Mouse (Mus musculus): ENCODE data around the gene Olfr524. TPM values are rescaled to one million over a fixed set of nuclear protein-coding genes. Genes with fewer than 3 reads are reported as not detected.

The Olfr524 gene
- polyA plus RNA-seq, 1 experiment from 2014 or later: not detected

DNA sequence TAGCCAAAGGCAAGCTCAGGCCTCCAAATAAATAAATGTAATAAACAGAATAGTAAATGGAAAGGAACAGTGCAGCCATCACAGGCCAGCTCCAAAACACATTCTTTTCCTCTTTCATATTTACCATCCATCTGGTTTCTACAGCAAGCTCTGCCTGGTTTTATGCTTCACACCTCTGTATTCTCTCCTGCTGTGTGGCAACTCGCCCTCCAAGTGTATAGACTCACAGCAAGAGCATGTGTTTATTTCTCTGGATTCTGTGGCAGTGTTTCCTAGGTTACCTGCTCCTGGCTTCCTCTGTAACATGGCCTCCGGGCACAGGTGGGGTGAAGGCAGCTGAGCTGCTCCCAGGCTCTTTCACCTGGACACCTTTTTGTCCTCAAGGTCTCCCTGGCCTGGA lies 13.3 kb downstream of the Olfr524 start:
- Histone ChIP-seq H3K4me3 (replicated peaks; ENCODE audit: low read depth, low read length) (no peak overlapping the region), H3K4me1 (ENCODE audit: control insufficient read depth, insufficient read depth, low read length) (no peaks in the 10 kb centered on the region), H3K9ac (replicated peaks; ENCODE audit: low read length) (no peak overlapping the region), H3K36me3 (ENCODE audit: control insufficient read depth, insufficient read depth, low read length) (no peaks in the 10 kb centered on the region), H3K27ac (replicated peaks; ENCODE audit: low read depth, low read length) (no peak overlapping the region), H3K4me2 (ENCODE audit: low read length) (no peak overlapping the region), H3K9me3 (ENCODE audit: control insufficient read depth, low read length) (no peaks in the 10 kb centered on the region), H3K27me3 (ENCODE audit: control insufficient read depth, insufficient read depth, low read length) (no peaks in the 10 kb centered on the region)
- WGBS: 54% methylated on average over 2 of the region's 2 CpGs
- DNase-seq (no peak), ATAC-seq (ENCODE audit: low FRiP score, low TSS enrichment) (no peak)

DNA sequence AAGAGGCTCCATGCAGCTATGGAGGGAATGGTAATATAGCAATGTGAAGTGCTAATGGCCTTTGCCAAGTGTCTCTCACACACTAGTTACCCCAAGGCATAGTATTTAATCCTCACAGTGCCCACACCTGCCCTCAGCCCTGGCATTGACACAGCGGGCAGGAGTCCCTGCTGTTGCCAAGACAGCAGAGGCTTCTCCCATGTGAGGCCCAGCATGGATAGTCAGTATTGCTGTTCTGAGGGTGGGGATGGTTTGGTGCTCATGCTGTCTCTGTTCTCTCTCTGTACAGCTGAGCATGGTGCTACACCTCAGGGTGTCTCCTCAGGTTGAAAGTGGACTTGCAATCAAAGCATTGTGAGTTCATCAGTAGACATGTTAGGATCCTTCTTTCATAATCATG lies 15.3 kb downstream of the Olfr524 start:
- DNase-seq: no peak
- 90% methylated on average over 1 of the region's 1 CpGs for WGBS
- H3K27ac ChIP-seq (replicated peaks; ENCODE audit: low read depth, low read length): no peak overlapping the region
- no peak overlapping the region for H3K9ac ChIP-seq (replicated peaks; ENCODE audit: low read length)
- H3K4me1 ChIP-seq (ENCODE audit: control insufficient read depth, insufficient read depth, low read length): no peaks in the 10 kb centered on the region
- ATAC-seq (ENCODE audit: low FRiP score, low TSS enrichment): no peak
- H3K4me2 ChIP-seq (ENCODE audit: low read length): no peak overlapping the region
- no peak overlapping the region for H3K4me3 ChIP-seq (replicated peaks; ENCODE audit: low read depth, low read length)
- no peaks in the 10 kb centered on the region for H3K9me3 ChIP-seq (ENCODE audit: control insufficient read depth, low read length)
- H3K36me3 ChIP-seq (ENCODE audit: control insufficient read depth, insufficient read depth, low read length): no peaks in the 10 kb centered on the region
- no peaks in the 10 kb centered on the region for H3K27me3 ChIP-seq (ENCODE audit: control insufficient read depth, insufficient read depth, low read length)

DNA sequence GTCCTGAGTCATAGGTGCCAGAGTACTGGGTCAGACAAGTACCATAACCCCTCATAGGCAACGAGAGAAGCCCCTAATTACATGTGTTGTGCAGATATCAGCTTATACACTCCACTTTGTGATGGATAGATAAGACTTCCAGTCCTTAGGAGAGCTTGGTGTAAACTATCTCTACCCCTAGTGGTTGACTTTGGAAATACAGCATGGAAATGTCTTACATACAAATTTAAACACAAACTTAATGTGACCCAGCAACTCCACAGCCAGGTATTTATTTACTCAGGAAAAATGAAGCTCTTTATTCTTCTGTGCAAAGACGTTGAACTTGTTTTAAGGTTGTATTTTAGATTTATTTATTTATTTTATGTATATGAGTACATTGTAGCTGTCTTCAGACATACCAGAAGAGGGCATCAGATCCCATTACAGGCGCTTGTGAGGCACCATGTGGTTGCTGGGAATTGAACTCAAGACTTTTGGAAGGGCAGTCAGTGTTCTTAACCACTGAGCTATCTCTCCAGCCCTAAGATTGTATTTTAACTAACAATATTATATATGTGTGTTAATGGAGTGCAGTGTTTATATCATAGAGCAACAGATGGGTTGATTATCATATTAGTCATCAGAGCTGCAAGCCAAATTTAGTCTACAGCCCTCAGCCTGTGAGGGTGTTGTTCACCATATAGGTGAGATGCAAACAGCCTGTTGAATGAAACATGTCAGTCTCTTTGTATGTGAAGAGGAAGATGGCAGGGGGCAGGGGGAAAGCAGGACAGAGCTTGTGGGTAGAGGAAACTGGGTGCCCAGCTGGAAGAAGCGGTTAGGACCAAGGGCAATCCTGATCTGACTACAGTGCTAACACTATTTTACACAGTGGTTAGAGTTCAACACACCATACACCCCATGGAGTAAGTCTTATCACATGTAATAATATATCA lies 17.1 kb downstream of the Olfr524 start:
- WGBS: 68% methylated on average over 4 of the region's 4 CpGs
- ATAC-seq (ENCODE audit: low FRiP score, low TSS enrichment): no peak
- H3K4me1 ChIP-seq (ENCODE audit: control insufficient read depth, insufficient read depth, low read length): no peaks in the 10 kb centered on the region

DNA sequence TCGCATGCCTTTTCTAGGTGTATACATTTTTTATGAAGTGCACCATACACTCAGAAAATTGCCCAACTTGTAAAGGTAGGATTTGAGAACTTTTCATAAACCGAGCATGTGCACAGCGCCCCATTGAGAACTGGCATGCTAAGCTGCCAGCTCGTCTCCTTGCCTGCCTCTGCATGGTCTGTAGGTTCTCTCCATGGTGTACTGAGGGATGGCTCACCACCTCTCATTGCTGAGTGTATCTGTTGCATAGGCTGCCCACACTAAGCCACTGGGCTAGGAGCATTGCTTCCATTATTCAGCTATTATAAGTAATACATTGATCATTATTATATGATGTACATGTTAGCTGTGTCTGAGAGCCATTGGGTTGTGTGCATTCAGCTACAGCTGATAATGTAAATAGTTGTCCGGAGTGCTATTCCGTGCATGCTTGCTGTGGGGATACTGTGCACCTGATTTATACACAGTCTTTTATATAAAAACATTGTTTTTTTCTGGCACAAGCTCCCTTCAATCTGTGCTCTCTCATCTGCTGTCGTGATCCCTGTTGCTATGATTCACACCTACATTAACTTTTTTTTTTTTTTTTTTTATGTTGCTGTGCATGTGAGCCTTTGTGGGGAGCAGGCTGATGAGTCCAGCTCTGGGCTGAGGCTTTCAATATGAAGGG lies 17.9 kb downstream of the Olfr524 start:
- Histone ChIP-seq H3K4me1 (ENCODE audit: control insufficient read depth, insufficient read depth, low read length) (no peaks in the 10 kb centered on the region), H3K4me3 (replicated peaks; ENCODE audit: low read depth, low read length) (no peak overlapping the region), H3K9ac (replicated peaks; ENCODE audit: low read length) (no peak overlapping the region), H3K27ac (replicated peaks; ENCODE audit: low read depth, low read length) (no peak overlapping the region), H3K4me2 (ENCODE audit: low read length) (no peak overlapping the region), H3K9me3 (ENCODE audit: control insufficient read depth, low read length) (no peaks in the 10 kb centered on the region), H3K27me3 (ENCODE audit: control insufficient read depth, insufficient read depth, low read length) (no peaks in the 10 kb centered on the region), H3K36me3 (ENCODE audit: control insufficient read depth, insufficient read depth, low read length) (no peaks in the 10 kb centered on the region)
- 76% methylated on average over 7 of the region's 7 CpGs for WGBS
- no peak for ATAC-seq (ENCODE audit: low FRiP score, low TSS enrichment)
- no peak for DNase-seq

More for the DNA sequence above, 17.1 kb downstream of the Olfr524 start:
- no peaks in the 10 kb centered on the region for H3K9me3 ChIP-seq (ENCODE audit: control insufficient read depth, low read length)
- no peaks in the 10 kb centered on the region for H3K27me3 ChIP-seq (ENCODE audit: control insufficient read depth, insufficient read depth, low read length)
- no peak overlapping the region for H3K4me3 ChIP-seq (replicated peaks; ENCODE audit: low read depth, low read length)
- no peak overlapping the region for H3K27ac ChIP-seq (replicated peaks; ENCODE audit: low read depth, low read length)
- H3K4me2 ChIP-seq (ENCODE audit: low read length): no peak overlapping the region
- H3K36me3 ChIP-seq (ENCODE audit: control insufficient read depth, insufficient read depth, low read length): no peaks in the 10 kb centered on the region
- H3K9ac ChIP-seq (replicated peaks; ENCODE audit: low read length): no peak overlapping the region
- peak; percentile 75 for DNase-seq

DNA sequence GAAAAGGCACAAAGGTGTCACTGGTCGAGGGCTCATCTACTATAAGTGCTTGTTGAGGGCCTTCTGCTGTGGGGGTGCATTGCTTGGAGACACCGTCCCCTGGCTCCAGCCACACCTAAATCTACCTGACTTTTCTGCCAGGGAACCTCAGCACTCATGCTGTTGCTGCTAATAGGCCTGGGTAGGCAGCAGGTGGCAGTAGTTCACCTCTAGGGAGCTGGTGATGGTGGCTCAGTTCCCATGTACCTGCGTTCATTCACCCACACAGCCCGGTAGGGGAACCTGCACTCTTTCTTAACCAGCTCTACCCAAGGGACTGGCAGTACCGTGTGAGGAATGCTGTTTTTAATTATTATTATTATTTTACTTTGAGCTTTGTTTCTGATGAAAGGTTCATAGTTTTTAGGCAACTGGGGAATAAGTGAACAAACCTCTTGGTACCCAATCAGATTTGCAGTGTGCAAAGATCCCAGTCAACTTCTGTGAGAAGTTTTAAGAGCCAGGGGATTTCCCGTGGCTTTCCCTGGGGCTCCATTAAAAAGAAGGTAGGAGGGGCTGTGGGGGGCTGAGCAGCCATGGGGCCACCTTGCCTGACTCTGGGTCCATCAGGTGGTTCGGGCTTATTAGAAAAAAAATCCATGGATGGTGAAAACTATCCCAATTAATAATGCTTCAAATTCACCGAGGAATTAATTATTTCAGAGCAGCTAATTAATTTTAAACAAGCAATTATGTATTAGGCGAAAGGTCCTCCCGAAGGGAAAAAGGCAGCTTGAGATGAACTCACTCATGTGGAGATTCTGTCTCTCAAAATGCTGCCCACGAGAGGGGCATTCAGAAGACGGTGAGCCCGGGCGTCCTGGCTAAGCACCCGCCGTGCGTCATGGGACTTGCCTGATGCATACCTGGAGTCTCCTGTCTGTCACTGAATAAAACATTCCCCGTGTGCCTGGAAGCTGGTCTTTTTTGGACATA lies 18.8 kb downstream of the Olfr524 start:
- ATAC-seq (ENCODE audit: low FRiP score, low TSS enrichment) (no peak), DNase-seq (peak; percentile 28)
- no peak overlapping the region for H3K9ac ChIP-seq (replicated peaks; ENCODE audit: low read length)
- 63% methylated on average over 18 of the region's 18 CpGs for WGBS
- H3K36me3 ChIP-seq (ENCODE audit: control insufficient read depth, insufficient read depth, low read length): no peaks in the 10 kb centered on the region
- no peak overlapping the region for H3K27ac ChIP-seq (replicated peaks; ENCODE audit: low read depth, low read length)
- no peaks in the 10 kb centered on the region for H3K9me3 ChIP-seq (ENCODE audit: control insufficient read depth, low read length)
- H3K27me3 ChIP-seq (ENCODE audit: control insufficient read depth, insufficient read depth, low read length): no peaks in the 10 kb centered on the region
- no peak overlapping the region for H3K4me3 ChIP-seq (replicated peaks; ENCODE audit: low read depth, low read length)
- no peak overlapping the region for H3K4me2 ChIP-seq (ENCODE audit: low read length)
- H3K4me1 ChIP-seq (ENCODE audit: control insufficient read depth, insufficient read depth, low read length): no peaks in the 10 kb centered on the region

DNA sequence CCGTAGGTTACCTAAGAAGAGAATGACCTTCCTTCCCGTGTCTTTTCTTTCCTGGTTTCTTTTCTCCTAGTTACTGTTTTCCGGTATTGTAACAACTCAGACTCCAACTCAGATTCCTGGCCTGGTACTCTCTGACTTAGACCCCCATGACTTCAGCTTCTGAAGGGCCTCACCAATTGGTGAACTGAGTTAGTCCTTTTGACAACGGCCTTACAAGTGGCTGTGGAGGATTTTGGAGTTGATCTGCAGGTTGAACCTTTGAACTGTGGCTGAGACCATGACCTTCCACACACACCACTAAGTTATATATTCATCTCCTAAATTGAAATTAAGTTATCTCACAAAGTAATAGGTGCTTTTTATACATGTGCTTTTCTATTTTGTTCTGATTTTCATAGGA lies 21.6 kb downstream of the Olfr524 start:
- Histone ChIP-seq H3K4me1 (ENCODE audit: control insufficient read depth, insufficient read depth, low read length) (no peaks in the 10 kb centered on the region), H3K36me3 (ENCODE audit: control insufficient read depth, insufficient read depth, low read length) (no peaks in the 10 kb centered on the region), H3K4me2 (ENCODE audit: low read length) (no peak overlapping the region), H3K27ac (replicated peaks; ENCODE audit: low read depth, low read length) (no peak overlapping the region), H3K9ac (replicated peaks; ENCODE audit: low read length) (no peak overlapping the region), H3K9me3 (ENCODE audit: control insufficient read depth, low read length) (no peaks in the 10 kb centered on the region), H3K4me3 (replicated peaks; ENCODE audit: low read depth, low read length) (no peak overlapping the region), H3K27me3 (ENCODE audit: control insufficient read depth, insufficient read depth, low read length) (no peaks in the 10 kb centered on the region)
- WGBS: 85% methylated on average over 4 of the region's 4 CpGs
- no peak for ATAC-seq (ENCODE audit: low FRiP score, low TSS enrichment)
- DNase-seq: no peak

DNA sequence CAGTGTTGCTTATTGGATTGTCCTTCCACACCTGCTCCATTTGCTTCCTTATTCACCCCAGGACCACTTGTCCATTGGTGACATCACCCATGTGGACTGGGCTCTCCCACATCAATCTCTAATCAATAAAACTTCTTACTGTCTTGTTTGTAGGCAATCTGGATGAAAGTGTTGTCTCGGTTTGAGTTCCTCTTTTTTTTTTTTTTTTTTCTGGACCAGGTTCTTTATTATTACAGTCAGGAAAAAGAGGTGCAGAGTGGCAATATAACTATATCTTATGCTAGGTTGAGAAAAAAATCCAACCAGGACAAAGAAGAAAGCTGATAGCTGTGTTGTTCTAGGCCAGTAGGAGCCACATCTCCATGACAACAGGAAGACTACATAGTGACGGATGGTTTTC lies 25.1 kb downstream of the Olfr524 start:
- no peaks in the 10 kb centered on the region for H3K36me3 ChIP-seq (ENCODE audit: control insufficient read depth, insufficient read depth, low read length)
- no peaks in the 10 kb centered on the region for H3K27me3 ChIP-seq (ENCODE audit: control insufficient read depth, insufficient read depth, low read length)
- no peaks in the 10 kb centered on the region for H3K4me1 ChIP-seq (ENCODE audit: control insufficient read depth, insufficient read depth, low read length)
- no peak overlapping the region for H3K4me2 ChIP-seq (ENCODE audit: low read length)
- no peak overlapping the region for H3K27ac ChIP-seq (replicated peaks; ENCODE audit: low read depth, low read length)
- H3K9ac ChIP-seq (replicated peaks; ENCODE audit: low read length): no peak overlapping the region
- no peaks in the 10 kb centered on the region for H3K9me3 ChIP-seq (ENCODE audit: control insufficient read depth, low read length)
- 86% methylated on average over 2 of the region's 2 CpGs for WGBS
- H3K4me3 ChIP-seq (replicated peaks; ENCODE audit: low read depth, low read length): no peak overlapping the region
- ATAC-seq (ENCODE audit: low FRiP score, low TSS enrichment): no peak
- DNase-seq: no peak

DNA sequence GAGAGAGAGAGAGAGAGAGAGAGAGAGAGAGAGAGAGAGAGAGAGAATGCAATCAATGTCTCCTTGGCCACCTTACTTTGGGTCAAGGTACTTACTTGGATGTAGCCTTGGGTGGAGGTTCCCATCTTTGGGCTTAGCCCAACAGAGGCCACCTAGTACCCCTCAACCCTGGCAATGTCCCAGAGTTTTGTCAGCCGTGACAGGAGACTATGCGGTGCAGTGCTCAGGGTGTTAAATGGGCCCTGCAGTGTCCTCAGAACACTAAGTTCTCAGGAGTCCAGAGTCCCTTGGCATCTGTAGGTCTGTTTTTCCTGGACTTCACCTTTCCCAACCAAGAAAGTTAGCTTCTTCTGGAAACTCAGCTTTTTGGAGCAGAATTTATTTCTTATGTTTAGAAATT lies 26.6 kb downstream of the Olfr524 start:
- H3K4me1 ChIP-seq (ENCODE audit: control insufficient read depth, insufficient read depth, low read length): no peaks in the 10 kb centered on the region
- no peak overlapping the region for H3K9ac ChIP-seq (replicated peaks; ENCODE audit: low read length)
- DNase-seq: no peak
- ATAC-seq (ENCODE audit: low FRiP score, low TSS enrichment): no peak
- WGBS: 83% methylated on average over 2 of the region's 2 CpGs
- H3K36me3 ChIP-seq (ENCODE audit: control insufficient read depth, insufficient read depth, low read length): no peaks in the 10 kb centered on the region
- no peak overlapping the region for H3K4me2 ChIP-seq (ENCODE audit: low read length)
- H3K27me3 ChIP-seq (ENCODE audit: control insufficient read depth, insufficient read depth, low read length): no peaks in the 10 kb centered on the region
- H3K27ac ChIP-seq (replicated peaks; ENCODE audit: low read depth, low read length): no peak overlapping the region
- no peak overlapping the region for H3K4me3 ChIP-seq (replicated peaks; ENCODE audit: low read depth, low read length)
- no peaks in the 10 kb centered on the region for H3K9me3 ChIP-seq (ENCODE audit: control insufficient read depth, low read length)
